In genomic region chr2:163202884-163203634, GRCm38 (mm10) we compare ENCODE assay signal across 9 mouse cellular contexts. TPM values are rescaled to one million over a fixed set of nuclear protein-coding genes. Genes with fewer than 3 reads are reported as not detected.
A peak's percentile ranks its signal among the peaks of the same experiment; 100 is the strongest.
DNase-seq lines count a peak whose midpoint lies in the region; ATAC-seq lines count a peak whose summit lies in the region.
"Had no signal": no experiment of that assay in that cellular context is flagged by ENCODE, and none has a peak within 500 bp of the region (broad histone marks: within the 10 kb centered on the region; RNA-seq: fewer than 3 reads in every experiment).

Gene Tox2 (plus strand): TSS chr2:163203125.

- H3K27me3 ChIP-seq in erythroblast, embryonic 14.5 days (ENCODE audit: control insufficient read depth): peaks cover 61% of the 10 kb centered on the region
- H3K27me3 ChIP-seq in limb, embryonic 10.5 days (ENCODE audit: low read depth, poor library complexity, severe bottlenecking): peaks cover 80% of the 10 kb centered on the region
- H3K27me3 ChIP-seq in stomach, embryonic 15.5 days (replicated peaks): peaks cover 39% of the 10 kb centered on the region

- peak within 1 kb of the TSS; percentile 98 for H3K4me2 ChIP-seq in stomach, embryonic 15.5 days

- peak; percentile 85 for DNase-seq in embryo, embryonic 10.5 days (ENCODE audit: low spot score)
- peak; percentile 49 to 55 for DNase-seq in heart, adult 9 months (ENCODE audit: low spot score in 2 of 2)
- peak; percentile 9 for DNase-seq in kidney, adult 9 months
- peak; percentile 73 for DNase-seq in limb, embryonic 10.5 days (ENCODE audit: low spot score)
- DNase-seq in mesoderm, embryonic 11.5 days (ENCODE audit: low read depth, low spot score): peak; percentile 74

- H3K27ac ChIP-seq in limb, embryonic 10.5 days: no peak within 1 kb of the TSS; the same call in 1 of the 2 replicates
- H3K27ac ChIP-seq in stomach, embryonic 15.5 days: no peak within 1 kb of the TSS

- H3K4me1 ChIP-seq in erythroblast, embryonic 14.5 days (ENCODE audit: control insufficient read depth): peaks cover 5% of the 10 kb centered on the region
- peaks cover 33% of the 10 kb centered on the region for H3K4me1 ChIP-seq in limb, embryonic 10.5 days
- peaks cover 20% of the 10 kb centered on the region for H3K4me1 ChIP-seq in stomach, embryonic 15.5 days

- peaks cover 7% of the 10 kb centered on the region; the same call in 1 of the 2 replicates for H3K9me3 ChIP-seq in erythroblast, embryonic 14.5 days (ENCODE audit: control insufficient read depth, low read length)
- H3K9me3 ChIP-seq in limb, embryonic 10.5 days (replicated peaks): no peaks in the 10 kb centered on the region; the same call in 1 of the 2 replicates
- no peaks in the 10 kb centered on the region for H3K9me3 ChIP-seq in stomach, embryonic 15.5 days

- WGBS in limb, embryonic 10.5 days: under 1% methylated on average over 69 of the region's 79 CpGs
- under 1% methylated on average over 61 of the region's 79 CpGs for WGBS in stomach, embryonic 15.5 days

- ATAC-seq in erythroblast, adult 5-6 weeks (replicated peaks; ENCODE audit: low FRiP score, poor library complexity, severe bottlenecking): no peak
- peak; percentile 87 for ATAC-seq in stomach, embryonic 15.5 days (ENCODE audit: insufficient read depth, low FRiP score, low read depth)

- no peak within 1 kb of the TSS for H3K9ac ChIP-seq in stomach, embryonic 15.5 days

- H3K4me3 ChIP-seq in erythroblast, embryonic 14.5 days (replicated peaks): peak within 1 kb of the TSS; percentile 3
- peak within 1 kb of the TSS; percentile 58 for H3K4me3 ChIP-seq in limb, embryonic 10.5 days
- H3K4me3 ChIP-seq in stomach, embryonic 15.5 days (replicated peaks): peak within 1 kb of the TSS; percentile 54

- no peaks in the 10 kb centered on the region for H3K36me3 ChIP-seq in erythroblast, embryonic 14.5 days (ENCODE audit: control insufficient read depth)
- H3K36me3 ChIP-seq in limb, embryonic 10.5 days: no peaks in the 10 kb centered on the region
- no peaks in the 10 kb centered on the region for H3K36me3 ChIP-seq in stomach, embryonic 15.5 days

RNA-seq across cellular contexts. Expression of gene Tox2, which starts in this region (rescaled TPM):
- 0.02 and 0.03 TPM in 2 replicates for polyA plus RNA-seq in erythroblast, embryonic 14.5 days (2012)
- total RNA-seq in erythroblast, adult 5-6 weeks (2015; ENCODE audit: low replicate concordance): not detected in 2 replicates
- total RNA-seq in erythroblast, adult 5-6 weeks (2017; ENCODE audit: low replicate concordance): not detected in 2 replicates
- 0.48 and 1.8 TPM in 2 replicates for polyA plus RNA-seq in limb, embryonic 10.5 days (2016; fragmentation: Nextera tagmentation; extraction: Ambion mirVana)
- polyA plus RNA-seq in stomach, embryonic 15.5 days (2015; fragmentation: Nextera tagmentation; extraction: Ambion mirVana): 4.4 TPM in 2 replicates
- total RNA-seq: MEL had no signal

Comparison
In these comparisons a context has a peak if more than half of its experiments do, and no peak if none do; other contexts are left out.
1. H3K4me3 ChIP-seq: peak in every context shown above with its lines; median percentile 58 in limb, embryonic 10.5 days; 54 in stomach, embryonic 15.5 days; 3 in erythroblast, embryonic 14.5 days.
2. DNase-seq: peak in every context shown above with its lines; median percentile 85 in embryo, embryonic 10.5 days; 74 in mesoderm, embryonic 11.5 days; 73 in limb, embryonic 10.5 days; 52 in heart, adult 9 months; 9 in kidney, adult 9 months.